Mouse (Mus musculus) G1E (cell line): Measurements from ENCODE around the gene Fam24b.

Source experiments
- CTCF ChIP-seq: IDR thresholded peaks from 2 replicates; pipeline ENCODE4 v1.5.1; 2012; ENCODE audit warnings: low read depth, low read length, inconsistent platforms, mixed read lengths
- GATA1 ChIP-seq: IDR thresholded peaks from 2 replicates; pipeline ENCODE4 v1.6.1; 2012; ENCODE audit warnings: borderline replicate concordance, low read length, inconsistent platforms, mixed read lengths
- TAL1 ChIP-seq: conservative IDR thresholded peaks from 2 replicates; pipeline ENCODE4 v1.6.1; 2012; ENCODE audit warnings: low read depth, low read length, inconsistent platforms, mixed read lengths

- TF ChIP-seq CTCF (no peak), GATA1 (no peak), TAL1 (no peak)
These were observed 34.8 kb upstream of the Fam24b start for GRCm38 (mm10) chr7:131364131-131364530.
